Mouse (Mus musculus) kidney, postnatal 4 days (tissue): ENCODE measurements around the gene Gm10577.
A peak's percentile ranks its signal among the peaks of the same experiment; 100 is the strongest.

Source experiments
- DNase-seq, 2 experiments: peaks; one replicate each; pipeline ENCODE4 v3.0.0; 2021; ENCODE audit warnings: mixed read lengths in 2 of 2

The Gm10577 gene

GRCm38 (mm10) chr4:101020596-101020995 lies at the start of gene Gm10577:
Gm10577 (minus strand) TSS chr4:101020696.
- no peak for DNase-seq

DNA sequence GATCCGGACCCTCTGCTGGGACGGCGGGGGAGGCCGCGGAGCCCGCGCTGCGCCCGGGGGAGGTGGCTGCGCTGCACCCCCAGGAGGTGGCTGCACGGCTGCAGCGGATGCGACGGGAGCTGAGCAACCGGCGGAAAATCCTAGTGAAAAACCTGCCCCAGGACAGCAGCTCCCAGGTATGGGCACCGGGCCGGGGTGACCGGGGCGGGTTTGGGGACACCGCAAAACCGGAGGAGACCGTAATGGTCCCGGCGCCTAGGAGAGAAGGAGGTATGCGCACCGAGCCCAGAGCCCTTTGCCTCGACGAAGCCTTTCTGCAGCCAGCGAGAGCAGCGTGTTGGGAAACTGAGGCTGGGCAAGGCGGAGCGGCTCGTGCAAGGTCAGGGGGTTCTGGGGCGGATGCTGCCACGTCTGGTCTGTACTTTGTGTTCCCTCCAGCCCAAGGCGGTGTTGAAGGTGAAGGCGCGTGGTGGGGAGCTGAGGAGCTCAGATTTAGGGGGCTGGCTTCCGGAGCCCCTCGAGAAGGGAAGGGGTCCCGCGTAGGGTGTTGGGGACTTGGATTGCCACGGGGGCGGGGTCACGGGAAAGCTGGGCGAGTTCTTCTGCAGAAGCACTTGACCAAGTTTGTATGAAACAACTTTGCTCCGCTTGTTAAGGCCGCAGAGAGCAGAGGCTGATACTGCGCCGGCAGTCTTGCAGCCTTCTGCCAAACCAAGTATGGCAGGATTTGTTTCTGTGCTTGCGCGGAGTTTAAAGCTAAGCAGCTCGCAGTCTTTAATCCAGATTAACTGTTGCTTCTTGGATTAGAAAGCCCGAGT lies 48.9 kb upstream of the Gm10577 start:
- DNase-seq = peak; percentile 57 to 71

DNA sequence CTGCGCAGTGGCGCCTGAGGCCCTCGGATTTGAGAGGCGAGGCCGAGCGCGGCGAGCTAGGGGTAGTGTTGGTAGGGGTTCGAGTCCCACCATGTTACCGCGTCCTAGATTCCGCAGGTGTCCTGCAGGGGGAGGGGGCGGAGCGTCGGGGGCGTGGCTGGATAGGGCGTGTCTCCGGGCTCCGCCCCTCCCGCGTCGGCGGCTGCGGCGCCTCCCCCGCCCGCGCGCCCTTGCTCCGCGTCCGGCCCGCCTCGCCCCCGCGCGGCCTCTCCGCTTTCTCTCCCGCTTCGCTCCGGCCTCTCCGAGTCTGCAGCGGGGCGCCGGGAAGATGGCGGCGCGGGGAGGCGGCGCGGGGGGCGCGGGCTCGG lies 48.3 kb upstream of the Gm10577 start, which contains the start of gene Raver2:
Gene Raver2, plus strand, starts transcription at position 198 of the 368 bp plus-strand sequence.
- DNase-seq = peak; percentile 83 to 88

DNA sequence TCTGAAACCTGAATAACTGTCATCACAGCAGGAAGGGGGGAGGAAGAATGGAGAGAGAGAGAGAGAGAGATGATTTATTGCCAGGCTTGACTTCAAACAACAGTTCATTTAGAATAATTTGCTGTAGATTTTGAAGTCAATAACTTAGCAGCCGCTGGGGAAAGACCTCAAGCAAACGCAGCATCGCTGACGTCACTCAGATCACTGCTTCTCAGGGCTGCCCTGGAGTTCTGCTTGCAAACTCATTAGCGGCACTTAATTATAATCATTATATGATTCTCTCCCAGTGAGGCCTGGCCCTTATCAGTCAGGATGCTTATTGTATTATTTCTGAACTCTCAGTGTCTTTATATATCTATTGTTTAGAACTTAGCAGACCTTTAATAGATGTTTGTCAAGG lies 45.9 kb upstream of the Gm10577 start:
- no peak for DNase-seq

GRCm38 (mm10) chr4:101062146-101062545 lies 41.6 kb upstream of the Gm10577 start:
- DNase-seq = no peak

- DNase-seq = no peak
Observed at GRCm38 (mm10) chr4:101046576-101046975, 26.1 kb upstream of the Gm10577 start.

- DNase-seq = no peak
Observed at GRCm38 (mm10) chr4:101044149-101044548, 23.7 kb upstream of the Gm10577 start.

GRCm38 (mm10) chr4:101043691-101044090 lies 23.2 kb upstream of the Gm10577 start:
- no peak for DNase-seq

- DNase-seq = peak in 1 of 2 experiments; percentile 7
Observed at GRCm38 (mm10) chr4:101037156-101037555, 16.7 kb upstream of the Gm10577 start.

GRCm38 (mm10) chr4:101035131-101035530 lies 14.6 kb upstream of the Gm10577 start:
- no peak for DNase-seq

DNA sequence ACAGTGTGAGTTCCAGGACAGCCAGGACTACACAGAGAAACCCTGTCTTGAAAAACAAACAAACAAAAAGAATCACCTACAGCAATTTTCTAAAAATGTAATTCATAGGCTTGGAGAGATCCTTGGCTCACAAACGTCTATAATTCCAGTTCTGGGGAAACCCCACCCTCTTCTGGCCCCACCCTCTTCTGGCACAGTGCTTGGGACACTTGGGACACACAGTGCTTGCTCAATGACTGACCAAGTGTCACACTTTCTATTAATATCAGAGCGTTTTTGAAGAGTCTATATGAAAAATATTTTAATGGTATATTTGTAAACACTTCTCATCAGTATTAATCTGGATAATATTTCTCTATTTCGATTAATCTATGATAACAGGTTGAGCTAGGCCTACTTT lies 12.6 kb upstream of the Gm10577 start:
- no peak for DNase-seq

GRCm38 (mm10) chr4:101027852-101028411 lies 7.4 kb upstream of the Gm10577 start:
- no peak for DNase-seq

- no peak for DNase-seq
Observed at GRCm38 (mm10) chr4:101026995-101027394, 6.5 kb upstream of the Gm10577 start.

- no peak for DNase-seq
Observed at GRCm38 (mm10) chr4:101026566-101026965, 6.1 kb upstream of the Gm10577 start.

GRCm38 (mm10) chr4:101017806-101018205 lies 2.7 kb downstream of the Gm10577 start:
- DNase-seq = no peak

GRCm38 (mm10) chr4:101009092-101009491 lies 11.4 kb downstream of the Gm10577 start:
- DNase-seq = no peak

DNA sequence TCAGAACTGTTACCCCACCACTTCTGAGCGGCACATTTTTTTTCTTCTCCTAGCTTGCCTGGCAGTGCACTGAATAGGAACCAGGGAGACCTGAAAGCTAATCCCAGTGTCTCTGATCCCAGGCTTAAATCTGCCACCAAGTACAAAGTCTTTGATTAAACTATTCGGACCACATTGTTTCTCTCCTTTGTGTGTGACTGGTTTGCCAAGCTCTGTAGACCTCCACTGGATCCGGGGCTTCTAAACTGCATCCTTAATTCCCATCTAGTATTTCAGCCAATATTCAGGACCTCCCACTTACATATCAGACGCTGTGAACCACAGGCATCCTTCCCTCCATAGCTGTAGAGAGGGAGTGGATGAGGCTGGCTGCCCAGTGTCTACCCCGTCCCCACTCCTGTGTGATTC lies 12.1 kb downstream of the Gm10577 start:
- no peak for DNase-seq

- DNase-seq = no peak
Observed at GRCm38 (mm10) chr4:101002961-101003360, 17.5 kb downstream of the Gm10577 start.

GRCm38 (mm10) chr4:101001073-101001472 lies 19.4 kb downstream of the Gm10577 start:
- DNase-seq = no peak

DNA sequence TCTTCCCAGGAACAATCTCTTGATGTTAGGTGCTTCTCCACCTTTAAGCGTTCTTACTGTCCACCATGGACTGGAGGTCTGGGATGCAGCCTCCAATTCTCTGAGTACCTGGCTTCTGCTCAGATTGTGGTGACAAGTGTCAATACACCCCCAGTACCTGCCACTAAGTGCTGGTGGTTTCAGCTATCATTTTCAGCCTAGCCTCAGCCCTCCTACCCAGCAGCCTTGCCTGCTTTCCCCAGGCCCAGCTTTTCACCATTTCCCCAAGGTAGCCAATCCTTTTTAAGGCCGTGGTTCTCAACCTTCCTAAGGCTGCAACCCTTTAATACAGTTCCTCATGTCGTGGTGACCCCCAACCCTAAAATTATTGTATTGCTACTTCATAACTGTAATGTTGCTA lies 19.9 kb downstream of the Gm10577 start:
- DNase-seq = no peak

DNA sequence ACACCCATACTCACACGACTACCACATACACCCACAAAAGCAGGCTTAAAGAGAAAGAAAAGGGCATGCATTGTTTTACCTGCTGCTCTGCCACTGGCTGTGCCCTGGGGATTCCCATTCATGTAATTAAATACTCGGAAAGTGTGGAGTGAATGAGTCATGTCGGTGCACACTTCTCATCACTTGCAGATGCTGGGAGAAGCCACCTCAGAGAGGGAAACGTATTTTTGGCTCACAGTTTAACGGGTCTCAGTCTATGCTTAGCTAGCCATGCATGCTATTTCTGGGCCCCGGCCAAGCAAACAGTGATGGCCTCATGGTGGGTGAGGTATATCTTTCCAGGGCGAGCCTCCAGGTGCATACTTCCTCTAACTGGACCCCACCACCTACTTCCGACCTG lies 21.6 kb downstream of the Gm10577 start:
- no peak for DNase-seq

DNA sequence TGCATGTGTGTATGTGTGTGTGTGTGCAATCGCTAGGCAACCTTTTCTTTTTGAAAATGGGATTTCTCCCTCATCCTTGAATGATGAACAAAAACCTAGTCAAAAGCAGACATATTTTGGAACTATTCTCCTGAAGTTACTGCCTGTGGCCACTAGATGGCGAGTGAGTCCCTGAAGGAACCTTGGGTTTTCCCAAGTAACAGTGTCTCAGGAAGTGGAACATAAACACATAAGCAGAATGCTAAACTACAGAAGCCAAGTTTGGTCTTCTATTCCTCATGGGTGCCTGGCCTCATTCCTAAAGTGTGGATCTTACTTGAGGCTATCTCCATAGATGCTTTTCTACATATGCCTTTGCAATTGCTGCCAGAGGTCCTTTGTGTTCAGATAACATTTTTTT lies 22.4 kb downstream of the Gm10577 start:
- peak; percentile 67 to 74 for DNase-seq

DNA sequence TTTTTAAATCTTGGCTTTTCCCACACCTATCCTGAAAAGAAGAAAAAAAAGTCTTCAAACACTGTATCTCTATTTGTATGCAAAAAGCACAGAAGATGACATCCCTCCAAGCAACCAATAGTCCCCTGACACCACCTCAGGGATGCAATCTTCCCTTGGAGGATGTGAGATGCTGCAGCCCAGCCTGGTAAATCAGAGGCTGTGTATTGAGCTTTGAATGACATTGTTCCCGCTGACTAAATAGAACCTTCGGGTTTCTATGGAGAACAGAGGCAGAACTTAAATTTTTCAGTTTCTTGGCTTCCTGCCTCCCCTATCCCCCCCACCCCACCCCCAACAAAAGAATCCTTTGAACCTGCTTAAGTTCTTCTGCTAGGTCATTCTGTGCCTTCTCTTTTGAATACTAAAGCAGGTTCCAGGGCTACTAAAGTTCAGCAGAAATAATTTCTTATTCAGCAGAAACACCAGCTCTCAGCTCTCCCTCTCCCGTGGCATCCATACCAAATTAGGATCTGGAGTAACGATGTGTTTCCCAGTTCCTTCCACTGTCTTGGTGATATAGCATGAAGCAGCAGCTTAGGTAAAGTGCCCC lies 24.3 kb downstream of the Gm10577 start:
- no peak for DNase-seq

DNA sequence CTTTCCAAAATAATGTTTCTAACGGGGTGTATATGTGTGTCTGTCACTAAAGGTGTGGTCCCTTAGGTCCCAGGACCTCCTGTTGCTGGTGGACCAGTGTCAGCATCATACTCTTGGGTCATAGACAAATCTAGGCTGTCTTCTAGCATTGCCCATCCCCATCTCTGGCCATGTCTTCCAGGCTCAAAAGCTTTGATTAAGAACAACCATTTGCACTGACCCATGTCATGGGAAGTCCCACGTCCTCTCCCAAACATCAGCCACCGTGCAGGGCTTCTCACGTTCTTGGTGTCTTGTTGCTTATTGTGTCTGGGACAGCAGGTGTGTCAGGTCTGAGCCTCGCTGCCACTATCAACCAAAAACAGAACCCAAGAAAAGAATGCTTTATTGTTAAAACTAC lies 24.9 kb downstream of the Gm10577 start:
- no peak for DNase-seq
